Mouse (Mus musculus) kidney, postnatal 0 days (tissue): ENCODE results near the gene Gm10644. TPM values are rescaled to one million over a fixed set of nuclear protein-coding genes. Genes with fewer than 3 reads are reported as not detected.
A peak's percentile ranks its signal among the peaks of the same experiment; 100 is the strongest.

Source experiments
- ATAC-seq: fragments of 200-750 bp; cut with Nextera tagmentation; replicated peaks from 2 replicates; pipeline ENCODE4 v1.8.0; 2017; ENCODE audit warnings: low read depth, moderate number of reproducible peaks, moderate TSS enrichment, moderate library complexity; ENCODE audit not compliant: low FRiP score
- DNase-seq: peaks from one replicate; pipeline ENCODE4 v3.0.0-alpha.2; 2016; ENCODE audit warnings: low spot score
- H3K27ac ChIP-seq: fragments of 300-500 bp; sonication (generic); 2 replicates; pipeline ENCODE4 v1.5.1; 2014; ENCODE audit warnings: mild to moderate bottlenecking
- H3K27me3 ChIP-seq: fragments of 300-500 bp; sonication (generic); 2 replicates; pipeline ENCODE4 v1.6.1; 2014; ENCODE audit warnings: low read length, mixed read lengths; ENCODE audit not compliant: insufficient read depth
- H3K36me3 ChIP-seq: fragments of 300-500 bp; sonication (generic); 2 replicates; pipeline ENCODE4 v1.6.1; 2014; ENCODE audit warnings: low read length, mixed read lengths; ENCODE audit not compliant: insufficient read depth
- H3K4me1 ChIP-seq: fragments of 300-500 bp; sonication (generic); replicated peaks from 2 replicates; pipeline ENCODE4 v1.6.1; 2014; ENCODE audit warnings: antibody characterized with exemption, low read length, mixed read lengths; ENCODE audit not compliant: insufficient read depth
- H3K4me2 ChIP-seq: fragments of 300-500 bp; sonication (generic); 2 replicates; pipeline ENCODE4 v1.6.1; 2014; ENCODE audit warnings: mild to moderate bottlenecking, low read length, moderate library complexity, mixed read lengths
- H3K4me3 ChIP-seq: fragments of 300-500 bp; sonication (generic); replicated peaks from 2 replicates; pipeline ENCODE4 v1.5.1; 2014; ENCODE audit warnings: low read depth, low read length
- H3K9ac ChIP-seq: fragments of 300-500 bp; sonication (generic); 2 replicates; pipeline ENCODE4 v1.6.1; 2014; ENCODE audit warnings: low read depth, low read length
- H3K9me3 ChIP-seq: fragments of 300-500 bp; sonication (generic); replicated peaks from 2 replicates; pipeline ENCODE4 v1.6.1; 2016; ENCODE audit warnings: low read length, inconsistent platforms, mixed read lengths
- CTCF ChIP-seq: IDR thresholded peaks from 2 replicates; pipeline ENCODE4 v1.5.1; 2016; ENCODE audit warnings: antibody characterized with exemption, low read depth, mild to moderate bottlenecking, moderate library complexity
- WGBS: fragments of 180-500 bp; shearing (Covaris S2); extraction: QIAGEN DNeasy Blood & Tissue Kit; methylation state at CpG from one replicate; pipeline ENCODE4 v1.1.7; 2014; 5-methylcytosine and 5-hydroxymethylcytosine counted together
- polyA plus RNA-seq: library from polyadenylated mRNA; unstranded; fragments of >200 nt; fragmentation: Nextera tagmentation; extraction: Ambion mirVana; gene quantifications from 2 replicates; pipeline ENCODE4 v1.2.1, GENCODE M21; 2015

The Gm10644 gene
- polyA plus RNA-seq, 1 experiment from 2014 or later = 0.47 TPM

- ATAC-seq = no peak
- TF ChIP-seq CTCF = no peak
- WGBS = 86% methylated on average over 5 of the region's 5 CpGs
- Histone ChIP-seq H3K27ac (no peak overlapping the region), H3K9me3 (no peaks in the 10 kb centered on the region), H3K4me3 (no peak overlapping the region), H3K27me3 (no peaks in the 10 kb centered on the region), H3K4me2 (no peak overlapping the region), H3K9ac (no peak overlapping the region), H3K4me1 (no peaks in the 10 kb centered on the region), H3K36me3 (peaks cover 84% of the 10 kb centered on the region)
- DNase-seq = no peak
These were observed 20.8 kb downstream of the Gm10644 start for GRCm38 (mm10) chr8:83934222-83934621.

GRCm38 (mm10) chr8:83926266-83926665, 28.7 kb downstream of the Gm10644 start:
- no peak overlapping the region for H3K4me2 ChIP-seq
- no peak for TF ChIP-seq CTCF
- no peak overlapping the region for H3K27ac ChIP-seq
- no peak overlapping the region for H3K9ac ChIP-seq
- H3K4me3 ChIP-seq = no peak overlapping the region
- H3K36me3 ChIP-seq = peaks cover 32% of the 10 kb centered on the region
- H3K4me1 ChIP-seq = 0 out of 2 replicates have a peak, but pooled peaks cover 3% of the 10 kb centered on the region
- H3K27me3 ChIP-seq = no peaks in the 10 kb centered on the region
- ATAC-seq (no peak), DNase-seq (no peak)
- WGBS = 34% methylated on average over 7 of the region's 7 CpGs
- H3K9me3 ChIP-seq = no peaks in the 10 kb centered on the region

GRCm38 (mm10) chr8:83924585-83924984, 30.4 kb downstream of the Gm10644 start:
- 81% methylated on average over 5 of the region's 5 CpGs for WGBS

GRCm38 (mm10) chr8:83922727-83923126, 32.3 kb downstream of the Gm10644 start:
- no peak for ATAC-seq
- Histone ChIP-seq H3K9ac (no peak overlapping the region), H3K27ac (no peak overlapping the region), H3K9me3 (no peaks in the 10 kb centered on the region), H3K36me3 (peaks cover 21% of the 10 kb centered on the region), H3K4me2 (no peak overlapping the region), H3K4me1 (0 out of 2 replicates have a peak, but pooled peaks cover 3% of the 10 kb centered on the region), H3K27me3 (no peaks in the 10 kb centered on the region), H3K4me3 (no peak overlapping the region)
- DNase-seq = no peak
- TF ChIP-seq CTCF = no peak
- 90% methylated on average over 8 of the region's 8 CpGs for WGBS

More at GRCm38 (mm10) chr8:83924585-83924984, 30.4 kb downstream of the Gm10644 start:
- H3K4me1 ChIP-seq = 0 out of 2 replicates have a peak, but pooled peaks cover 3% of the 10 kb centered on the region
- H3K36me3 ChIP-seq = peaks cover 23% of the 10 kb centered on the region
- no peaks in the 10 kb centered on the region for H3K9me3 ChIP-seq
- H3K9ac ChIP-seq = no peak overlapping the region
- no peaks in the 10 kb centered on the region for H3K27me3 ChIP-seq
- peak; percentile 23 for ATAC-seq
- no peak for TF ChIP-seq CTCF
- H3K4me2 ChIP-seq = no peak overlapping the region
- no peak overlapping the region for H3K27ac ChIP-seq
- H3K4me3 ChIP-seq = no peak overlapping the region
- DNase-seq = no peak

GRCm38 (mm10) chr8:83921558-83921957, 33.4 kb downstream of the Gm10644 start:
- no peak overlapping the region for H3K4me3 ChIP-seq
- peak; percentile 95 for TF ChIP-seq CTCF
- DNase-seq = peak; percentile 83
- no peaks in the 10 kb centered on the region for H3K27me3 ChIP-seq
- no peak overlapping the region for H3K4me2 ChIP-seq
- no peak for ATAC-seq
- H3K9me3 ChIP-seq = no peaks in the 10 kb centered on the region
- H3K4me1 ChIP-seq = 0 out of 2 replicates have a peak, but pooled peaks cover 3% of the 10 kb centered on the region
- WGBS = 69% methylated on average over 3 of the region's 3 CpGs
- H3K27ac ChIP-seq = no peak overlapping the region
- peaks cover 21% of the 10 kb centered on the region for H3K36me3 ChIP-seq
- H3K9ac ChIP-seq = no peak overlapping the region

GRCm38 (mm10) chr8:83917566-83917965, 37.4 kb downstream of the Gm10644 start:
- no peak for DNase-seq
- WGBS = 79% methylated on average over 6 of the region's 6 CpGs
- no peaks in the 10 kb centered on the region for H3K27me3 ChIP-seq

GRCm38 (mm10) chr8:83916015-83916414, 39.0 kb downstream of the Gm10644 start:
- H3K4me2 ChIP-seq = no peak overlapping the region
- no peak for TF ChIP-seq CTCF
- H3K27ac ChIP-seq = no peak overlapping the region
- no peak for ATAC-seq
- H3K9me3 ChIP-seq = no peaks in the 10 kb centered on the region
- H3K9ac ChIP-seq = no peak overlapping the region
- H3K4me1 ChIP-seq = peaks cover 12% of the 10 kb centered on the region; the same call in 1 of the 2 replicates
- DNase-seq = no peak
- WGBS = 75% methylated on average over 5 of the region's 5 CpGs
- no peak overlapping the region for H3K4me3 ChIP-seq
- H3K36me3 ChIP-seq = 0 out of 2 replicates have a peak, but pooled peaks cover 4% of the 10 kb centered on the region
- no peaks in the 10 kb centered on the region for H3K27me3 ChIP-seq

More at GRCm38 (mm10) chr8:83917566-83917965, 37.4 kb downstream of the Gm10644 start:
- Histone ChIP-seq H3K36me3 (peaks cover 10% of the 10 kb centered on the region; the same call in 1 of the 2 replicates), H3K27ac (no peak overlapping the region), H3K9ac (no peak overlapping the region), H3K4me1 (peaks cover 5% of the 10 kb centered on the region; the same call in 1 of the 2 replicates), H3K9me3 (no peaks in the 10 kb centered on the region), H3K4me2 (no peak overlapping the region), H3K4me3 (no peak overlapping the region)
- no peak for ATAC-seq
- TF ChIP-seq CTCF = no peak
